13 mouse cellular contexts compared by ENCODE assay signal in genomic region chr1:36534595-36535058, GRCm38 (mm10). TPM values are rescaled to one million over a fixed set of nuclear protein-coding genes. Genes with fewer than 3 reads are reported as not detected.
A peak's percentile ranks its signal among the peaks of the same experiment; 100 is the strongest.
DNase-seq lines count a peak whose midpoint lies in the region; ATAC-seq and TF ChIP-seq lines count a peak whose summit lies in the region.
"Had no signal": no experiment of that assay in that cellular context is flagged by ENCODE, and none has a peak within 500 bp of the region (broad histone marks: within the 10 kb centered on the region; RNA-seq: fewer than 3 reads in every experiment).

No protein-coding gene starts in this region.

- 60% methylated on average over 6 of the region's 6 CpGs for WGBS in heart, embryonic 13.5 days

- H3K4me2 ChIP-seq in heart, embryonic 13.5 days: no peak overlapping the region
- H3K4me2 ChIP-seq: forebrain, embryonic 13.5 days; hindbrain, embryonic 15.5 days; liver, embryonic 13.5 days had no signal

- H3K4me3 ChIP-seq in layer of hippocampus, adult 2 months: no peak overlapping the region
- no peak overlapping the region; the same call in 1 of the 2 replicates for H3K4me3 ChIP-seq in brown adipose tissue, adult 24 weeks (ENCODE audit: insufficient read depth, low read depth, low read length)
- H3K4me3 ChIP-seq in heart, embryonic 13.5 days: no peak overlapping the region
- H3K4me3 ChIP-seq: forebrain, embryonic 13.5 days; hindbrain, embryonic 15.5 days; liver, embryonic 13.5 days had no signal

- H3K9ac ChIP-seq in heart, embryonic 13.5 days: peak overlapping the region; percentile 66; the same call in 1 of the 2 replicates
- H3K9ac ChIP-seq: forebrain, embryonic 13.5 days; hindbrain, embryonic 15.5 days; liver, embryonic 13.5 days had no signal

- H3K9me3 ChIP-seq in heart, embryonic 13.5 days: no peaks in the 10 kb centered on the region
- H3K9me3 ChIP-seq: forebrain, embryonic 13.5 days; hindbrain, embryonic 15.5 days; liver, embryonic 13.5 days had no signal

- no peaks in the 10 kb centered on the region for H3K27me3 ChIP-seq in heart, embryonic 13.5 days (replicated peaks)
- H3K27me3 ChIP-seq: forebrain, embryonic 13.5 days; hindbrain, embryonic 15.5 days; liver, embryonic 13.5 days had no signal

- peak; percentile 40 for TF ChIP-seq CTCF in layer of hippocampus, adult 2 months (conservative IDR thresholded peaks at IDR 0.05)

- DNase-seq in layer of hippocampus, adult 2 months (ENCODE audit: low spot score in 2 of 2): no peak
- no peak for DNase-seq in layer of hippocampus, postnatal 14 days (ENCODE audit: low spot score in 2 of 2)
- DNase-seq in lung, postnatal 36 days: peak; percentile 44
- no peak for DNase-seq in cerebellum, adult 9-10 months
- DNase-seq in right cerebral cortex, postnatal 14 days: no peak
- DNase-seq: cerebellum, postnatal 36 days; liver, embryonic 13.5 days had no signal

- H3K27ac ChIP-seq in layer of hippocampus, adult 2 months: no peak overlapping the region
- H3K27ac ChIP-seq in brown adipose tissue, adult 24 weeks (replicated peaks; ENCODE audit: low read depth, low read length): peak overlapping the region; percentile 91
- H3K27ac ChIP-seq in heart, embryonic 13.5 days (replicated peaks): peak overlapping the region; percentile 89
- H3K27ac ChIP-seq: forebrain, embryonic 13.5 days; hindbrain, embryonic 15.5 days; liver, embryonic 13.5 days had no signal

- ATAC-seq in heart, embryonic 13.5 days (ENCODE audit: extremely low read depth, insufficient number of reproducible peaks, low FRiP score, low TSS enrichment): no peak
- ATAC-seq: forebrain, embryonic 13.5 days; midbrain, embryonic 16.5 days had no signal

- H3K36me3 ChIP-seq in heart, embryonic 13.5 days: peaks cover 34% of the 10 kb centered on the region
- H3K36me3 ChIP-seq: hindbrain, embryonic 15.5 days had no signal

- peaks cover 19% of the 10 kb centered on the region for H3K4me1 ChIP-seq in brown adipose tissue, adult 24 weeks (ENCODE audit: control insufficient read depth, insufficient read depth, insufficient read length, low read length)
- peaks cover 83% of the 10 kb centered on the region for H3K4me1 ChIP-seq in heart, embryonic 13.5 days
- H3K4me1 ChIP-seq: hindbrain, embryonic 15.5 days had no signal

RNA-seq across cellular contexts. Expression of gene Ankrd23, which starts 2.1 kb away (rescaled TPM):
- 10 to 100 TPM in 1 of 2 experiments, 1 to 10 TPM in 1; 6.8 to 10.3 TPM for total RNA-seq in layer of hippocampus, adult 2 months (2021)
- total RNA-seq in layer of hippocampus, postnatal 14 days (2021): 1 to 10 TPM; 6.1 to 7.5 TPM
- 17.9 and 25.2 TPM in 2 replicates for polyA plus RNA-seq in brown adipose tissue, adult 24 weeks (2012; ENCODE audit: insufficient read depth, insufficient read length, missing spikeins)
- polyA plus RNA-seq in heart, embryonic 13.5 days (2015; fragmentation: Nextera tagmentation; extraction: Ambion mirVana): 17.7 and 20.1 TPM in 2 replicates

RNA-seq across cellular contexts. Expression of gene Gm42417, which starts 4.6 kb away (rescaled TPM):
- not detected for total RNA-seq in layer of hippocampus, adult 2 months (2021)
- not detected for total RNA-seq in layer of hippocampus, postnatal 14 days (2021)
- polyA plus RNA-seq in brown adipose tissue, adult 24 weeks (2012; ENCODE audit: insufficient read depth, insufficient read length, missing spikeins): 4.1 and 7.8 TPM in 2 replicates
- not detected in 2 replicates for polyA plus RNA-seq in heart, embryonic 13.5 days (2015; fragmentation: Nextera tagmentation; extraction: Ambion mirVana)
- total RNA-seq: adrenal gland, postnatal 4 days had no signal
- polyA plus RNA-seq: liver, embryonic 13.5 days had no signal

RNA-seq across cellular contexts. Expression of gene Ankrd39, which starts 12.6 kb away (rescaled TPM):
- 10 to 100 TPM; 13.4 to 13.7 TPM for total RNA-seq in layer of hippocampus, adult 2 months (2021)
- total RNA-seq in layer of hippocampus, postnatal 14 days (2021): 10 to 100 TPM; 12.2 to 14.2 TPM
- polyA plus RNA-seq in brown adipose tissue, adult 24 weeks (2012; ENCODE audit: insufficient read depth, insufficient read length, missing spikeins): 5.0 and 8.4 TPM in 2 replicates
- polyA plus RNA-seq in heart, embryonic 13.5 days (2015; fragmentation: Nextera tagmentation; extraction: Ambion mirVana): 23.6 and 27.2 TPM in 2 replicates

RNA-seq across cellular contexts. Expression of gene Cnnm3, which starts 23.0 kb away (rescaled TPM):
- 10 to 100 TPM; 33.1 to 38.1 TPM for total RNA-seq in layer of hippocampus, adult 2 months (2021)
- total RNA-seq in layer of hippocampus, postnatal 14 days (2021): 10 to 100 TPM; 36.1 to 39.5 TPM
- 7.2 and 7.3 TPM in 2 replicates for polyA plus RNA-seq in brown adipose tissue, adult 24 weeks (2012; ENCODE audit: insufficient read depth, insufficient read length, missing spikeins)
- polyA plus RNA-seq in heart, embryonic 13.5 days (2015; fragmentation: Nextera tagmentation; extraction: Ambion mirVana): 2.0 and 2.4 TPM in 2 replicates

RNA-seq across cellular contexts. Expression of gene Sema4c, which starts 23.5 kb away (rescaled TPM):
- 10 to 100 TPM; 13.4 to 13.6 TPM for total RNA-seq in layer of hippocampus, adult 2 months (2021)
- 10 to 100 TPM; 17.6 to 20.8 TPM for total RNA-seq in layer of hippocampus, postnatal 14 days (2021)
- polyA plus RNA-seq in brown adipose tissue, adult 24 weeks (2012; ENCODE audit: insufficient read depth, insufficient read length, missing spikeins): 4.1 and 6.7 TPM in 2 replicates
- polyA plus RNA-seq in heart, embryonic 13.5 days (2015; fragmentation: Nextera tagmentation; extraction: Ambion mirVana): 10.0 and 10.2 TPM in 2 replicates
